Comparison of ENCODE assay signal across 9 mouse cellular contexts in genomic region chr11:89092714-89093113, GRCm38 (mm10). TPM values are rescaled to one million over a fixed set of nuclear protein-coding genes. Genes with fewer than 3 reads are reported as not detected.
A peak's percentile ranks its signal among the peaks of the same experiment; 100 is the strongest.
DNase-seq lines count a peak whose midpoint lies in the region; ATAC-seq and TF ChIP-seq lines count a peak whose summit lies in the region.
"Had no signal": no experiment of that assay in that cellular context is flagged by ENCODE, and none has a peak within 500 bp of the region (broad histone marks: within the 10 kb centered on the region; RNA-seq: fewer than 3 reads in every experiment).

No protein-coding gene starts in this region.

- ATAC-seq in heart, embryonic 11.5 days (replicated peaks; ENCODE audit: insufficient number of reproducible peaks, low FRiP score, low TSS enrichment) = no peak
- no peak for ATAC-seq in hindbrain, embryonic 16.5 days

- no peak overlapping the region for H3K4me3 ChIP-seq in heart, embryonic 11.5 days (ENCODE audit: low read depth, low read length)
- peak overlapping the region; percentile 17 to 36 for H3K4me3 ChIP-seq in MEL (ENCODE audit: control insufficient read depth in 1 of 2, insufficient read depth in 1 of 2, low read depth in 2 of 2, low read length in 2 of 2)
- H3K4me3 ChIP-seq in hindbrain, embryonic 16.5 days (ENCODE audit: low read length) = no peak overlapping the region
- H3K4me3 ChIP-seq: limb, embryonic 13.5 days had no signal

- TF ChIP-seq EP300 in MEL (IDR thresholded peaks at IDR 0.05; ENCODE audit: low read depth in 1 of 2, low read length in 2 of 2) = peak; percentile 20 to 58; a peak in 2 of 4 replicates

- no peaks in the 10 kb centered on the region for H3K4me1 ChIP-seq in heart, embryonic 11.5 days (ENCODE audit: control insufficient read depth, insufficient read depth, low read length)
- peaks cover 2 to 8% of the 10 kb centered on the region in 2 experiments; a peak in 3 of 4 replicates for H3K4me1 ChIP-seq in MEL (ENCODE audit: control insufficient read depth in 1 of 2, insufficient read depth in 2 of 2, low read length in 2 of 2)
- H3K4me1 ChIP-seq in hindbrain, embryonic 16.5 days (ENCODE audit: control insufficient read depth, insufficient read depth, low read depth, low read length) = no peaks in the 10 kb centered on the region
- H3K4me1 ChIP-seq: limb, embryonic 13.5 days had no signal

- no peak overlapping the region for H3K4me2 ChIP-seq in heart, embryonic 11.5 days
- no peak overlapping the region for H3K4me2 ChIP-seq in hindbrain, embryonic 16.5 days (ENCODE audit: low read length)
- H3K4me2 ChIP-seq: limb, embryonic 13.5 days had no signal

- H3K9ac ChIP-seq in heart, embryonic 11.5 days (ENCODE audit: low read depth, low read length) = no peak overlapping the region
- H3K9ac ChIP-seq in MEL (ENCODE audit: control insufficient read depth, low read depth, low read length, poor library complexity, severe bottlenecking) = peak overlapping the region; percentile 41
- no peak overlapping the region for H3K9ac ChIP-seq in hindbrain, embryonic 16.5 days (ENCODE audit: low read depth, low read length)
- H3K9ac ChIP-seq: limb, embryonic 13.5 days had no signal

- no peaks in the 10 kb centered on the region for H3K9me3 ChIP-seq in heart, embryonic 11.5 days (replicated peaks; ENCODE audit: control insufficient read depth, low read length)
- no peaks in the 10 kb centered on the region for H3K9me3 ChIP-seq in MEL (replicated peaks; ENCODE audit: insufficient read depth, low read length)
- peaks cover 2% of the 10 kb centered on the region; the same call in 1 of the 2 replicates for H3K9me3 ChIP-seq in hindbrain, embryonic 16.5 days (ENCODE audit: control insufficient read depth, low read length)
- H3K9me3 ChIP-seq: limb, embryonic 13.5 days had no signal

- TF ChIP-seq POLR2A in MEL (IDR thresholded peaks at IDR 0.05; ENCODE audit: control insufficient read depth in 1 of 2, insufficient read depth in 1 of 2, low read depth in 1 of 2, low read length in 2 of 2, poor library complexity in 1 of 2) = peak in 1 of 2 experiments; percentile 38; a peak in 1 of 4 replicates

- TF ChIP-seq RAD21 in MEL (IDR thresholded peaks at IDR 0.05; ENCODE audit: low read depth, low read length) = no peak

- no peak overlapping the region for H3K27ac ChIP-seq in heart, embryonic 11.5 days (ENCODE audit: low read depth, low read length)
- H3K27ac ChIP-seq in MEL (ENCODE audit: control insufficient read depth, low read depth, low read length) = peak overlapping the region; percentile 48
- no peak overlapping the region for H3K27ac ChIP-seq in hindbrain, embryonic 16.5 days (ENCODE audit: low read depth, low read length)
- H3K27ac ChIP-seq: limb, embryonic 13.5 days had no signal

- no peak for TF ChIP-seq CTCF in MEL (IDR thresholded peaks at IDR 0.05 in 2 of 3, conservative IDR thresholded peaks at IDR 0.05 in 1 of 3; ENCODE audit: control insufficient read depth in 1 of 3, insufficient read depth in 1 of 3, low read depth in 2 of 3, low read length in 3 of 3, poor library complexity in 1 of 3, severe bottlenecking in 1 of 3)

- 77% methylated on average over 9 of the region's 9 CpGs for WGBS in heart, embryonic 11.5 days (ENCODE audit: insufficient replicate concordance)
- WGBS in hindbrain, embryonic 16.5 days = 66% methylated on average over 9 of the region's 9 CpGs

- no peaks in the 10 kb centered on the region for H3K79me2 ChIP-seq in MEL (ENCODE audit: control insufficient read depth, insufficient read depth, low read length, poor library complexity)

- peak; percentile 96 for DNase-seq in heart, adult 11 months
- peak; percentile 89 for DNase-seq in MEL (ENCODE audit: low read depth, low spot score)
- DNase-seq in induced T-regulatory cell, adult 2 months (ENCODE audit: low read depth) = peak; percentile 49
- DNase-seq in naive thymus-derived CD4-positive, alpha-beta T cell, adult 2 months (ENCODE audit: low read depth) = peak; percentile 49
- DNase-seq in embryo, embryonic 10 days (ENCODE audit: low spot score) = no peak
- DNase-seq in MN1 (ENCODE audit: low spot score) = no peak

- no peaks in the 10 kb centered on the region for H3K27me3 ChIP-seq in heart, embryonic 11.5 days (ENCODE audit: control insufficient read depth, insufficient read depth, low read length)
- no peaks in the 10 kb centered on the region for H3K27me3 ChIP-seq in MEL (ENCODE audit: control insufficient read depth in 1 of 2, insufficient read depth in 2 of 2, low read length in 2 of 2)
- no peaks in the 10 kb centered on the region for H3K27me3 ChIP-seq in hindbrain, embryonic 16.5 days (replicated peaks; ENCODE audit: control insufficient read depth, insufficient read depth, low read length)
- H3K27me3 ChIP-seq: limb, embryonic 13.5 days had no signal

- H3K36me3 ChIP-seq in heart, embryonic 11.5 days (ENCODE audit: control insufficient read depth, insufficient read depth, low read length) = no peaks in the 10 kb centered on the region
- 0 out of 4 replicates have a peak, but pooled peaks cover 0 to 2% of the 10 kb centered on the region in 2 experiments for H3K36me3 ChIP-seq in MEL (ENCODE audit: control insufficient read depth in 1 of 2, insufficient read depth in 2 of 2, low read length in 2 of 2)
- no peaks in the 10 kb centered on the region for H3K36me3 ChIP-seq in hindbrain, embryonic 16.5 days (ENCODE audit: control insufficient read depth, insufficient read depth, low read length)
- H3K36me3 ChIP-seq: limb, embryonic 13.5 days had no signal

TF ChIP-seq in MEL, 35 proteins besides CTCF, POLR2A, EP300 and RAD21:
- TF ChIP-seq MXI1 (IDR thresholded peaks at IDR 0.05; ENCODE audit: low read depth, low read length) = peak; percentile 82
- peak; percentile 55 for TF ChIP-seq NELFE (IDR thresholded peaks at IDR 0.05; ENCODE audit: low read depth, low read length)
- TF ChIP-seq TAL1 (IDR thresholded peaks at IDR 0.05; ENCODE audit: low read length) = no peak
- TF ChIP-seq RCOR1 (IDR thresholded peaks at IDR 0.05; ENCODE audit: low read depth, low read length) = 0 out of 2 replicates have a peak, but pooled peaks have one; percentile 40
- 0 out of 2 replicates have a peak, but pooled peaks have one; percentile 32 for TF ChIP-seq MYB (IDR thresholded peaks at IDR 0.05; ENCODE audit: low read depth, low read length)
- TF ChIP-seq MYC (IDR thresholded peaks at IDR 0.05; ENCODE audit: low read depth, low read length) = peak; percentile 91
- peak in 1 of 2 experiments; percentile 93; a peak in 3 of 4 replicates for TF ChIP-seq USF2 (IDR thresholded peaks at IDR 0.05; ENCODE audit: borderline replicate concordance in 1 of 2, insufficient read depth in 1 of 2, low read depth in 1 of 2, low read length in 2 of 2)
- 0 out of 2 replicates have a peak, but pooled peaks have one; percentile 49 for TF ChIP-seq MAZ (IDR thresholded peaks at IDR 0.05; ENCODE audit: low read depth, low read length)
- TF ChIP-seq SMC3 (IDR thresholded peaks at IDR 0.05; ENCODE audit: low read depth, low read length) = peak; percentile 7; the same call in 1 of the 2 replicates
- peak; percentile 78; the same call in 1 of the 2 replicates for TF ChIP-seq BHLHE40 (IDR thresholded peaks at IDR 0.05; ENCODE audit: borderline replicate concordance, low read depth, low read length)
- peak; percentile 96 for TF ChIP-seq MAX (IDR thresholded peaks at IDR 0.05; ENCODE audit: low read length)
- no peak for TF ChIP-seq ZC3H11A (IDR thresholded peaks at IDR 0.05; ENCODE audit: low read depth, low read length)
- peak; percentile 54; the same call in 1 of the 2 replicates for TF ChIP-seq TCF12 (IDR thresholded peaks at IDR 0.05; ENCODE audit: low read depth, low read length)
- no peak for TF ChIP-seq GABPA (IDR thresholded peaks at IDR 0.05; ENCODE audit: low read depth, low read length)
- no peak for TF ChIP-seq TBP (IDR thresholded peaks at IDR 0.05; ENCODE audit: low read depth, low read length)
- TF ChIP-seq JUND (IDR thresholded peaks at IDR 0.05; ENCODE audit: low read depth, low read length) = no peak
- TF ChIP-seq CHD2 (IDR thresholded peaks at IDR 0.05; ENCODE audit: low read length) = no peak
- TF ChIP-seq E2F4 (IDR thresholded peaks at IDR 0.05; ENCODE audit: borderline replicate concordance, low read depth, low read length) = no peak
- TF ChIP-seq ETS1 (IDR thresholded peaks at IDR 0.05; ENCODE audit: low read depth, low read length) = peak; percentile 43; the same call in 1 of the 2 replicates
- TF ChIP-seq UBTF (IDR thresholded peaks at IDR 0.05; ENCODE audit: borderline replicate concordance, insufficient read depth, low read depth, low read length) = no peak
- TF ChIP-seq HCFC1 (IDR thresholded peaks at IDR 0.05; ENCODE audit: low read depth, low read length) = no peak
- peak; percentile 77 for TF ChIP-seq SIN3A (IDR thresholded peaks at IDR 0.05; ENCODE audit: low read length)
- 0 out of 2 replicates have a peak, but pooled peaks have one; percentile 38 for TF ChIP-seq ZMIZ1 (IDR thresholded peaks at IDR 0.05; ENCODE audit: low read depth, low read length)
- TF ChIP-seq USF1 (IDR thresholded peaks at IDR 0.05; ENCODE audit: low read depth, low read length) = peak; percentile 98

RNA-seq across cellular contexts. Expression of gene Gm525, which starts 19.1 kb away (rescaled TPM):
- polyA plus RNA-seq in heart, embryonic 11.5 days (2014; fragmentation: Nextera tagmentation; extraction: Ambion mirVana) = not detected in 2 replicates
- total RNA-seq in MEL (2012; rRNA removed) = not detected in 2 replicates
- polyA plus RNA-seq in MEL (2012; ENCODE audit: insufficient read depth in 1 of 2, insufficient read length in 2 of 2, low read depth in 1 of 2, low replicate concordance in 2 of 2, missing spikeins in 1 of 2) = not detected
- not detected in 2 replicates for polyA plus RNA-seq in hindbrain, embryonic 16.5 days (2015; fragmentation: Nextera tagmentation; extraction: Ambion mirVana)

RNA-seq across cellular contexts. Expression of gene Dgke, which starts 26.1 kb away (rescaled TPM):
- 4.2 and 4.5 TPM in 2 replicates for polyA plus RNA-seq in heart, embryonic 11.5 days (2014; fragmentation: Nextera tagmentation; extraction: Ambion mirVana)
- 4.7 and 5.2 TPM in 2 replicates for total RNA-seq in MEL (2012; rRNA removed)
- 1 to 10 TPM in 1 of 2 experiments, not detected in 1; 6.4 TPM for polyA plus RNA-seq in MEL (2012; ENCODE audit: insufficient read depth in 1 of 2, insufficient read length in 2 of 2, low read depth in 1 of 2, low replicate concordance in 2 of 2, missing spikeins in 1 of 2)
- 16.4 and 16.7 TPM in 2 replicates for polyA plus RNA-seq in hindbrain, embryonic 16.5 days (2015; fragmentation: Nextera tagmentation; extraction: Ambion mirVana)

Comparison
In these comparisons a context has a peak if more than half of its experiments do, and no peak if none do; other contexts are left out.
1. DNase-seq: peak in heart, adult 11 months (single experiment), MEL (single experiment), induced T-regulatory cell, adult 2 months (single experiment) and naive thymus-derived CD4-positive, alpha-beta T cell, adult 2 months (single experiment); none in embryo, embryonic 10 days (single experiment) and MN1 (single experiment).
2. H3K4me3 ChIP-seq: peak in MEL (2 of 2); none in heart, embryonic 11.5 days (single experiment) and hindbrain, embryonic 16.5 days (single experiment).